Mouse (Mus musculus): ENCODE results near the gene Hnrnpr. TPM values are rescaled to one million over a fixed set of nuclear protein-coding genes. Genes with fewer than 3 reads are reported as not detected.

The Hnrnpr gene
- polyA plus RNA-seq, 1 experiment = 30.3 TPM

GRCm38 (mm10) chr4:136328115-136328514, 17.4 kb downstream of the Hnrnpr start:
- no peak overlapping the region for H3K27ac ChIP-seq (ENCODE audit: control insufficient read depth, insufficient read depth, low read depth, low read length)
- TF ChIP-seq CTCF (IDR thresholded peaks at IDR 0.05; ENCODE audit: control insufficient read depth, insufficient read depth, insufficient replicate concordance, low read depth, low read length) (no peak), POLR2A (IDR thresholded peaks at IDR 0.05; ENCODE audit: control insufficient read depth, low read depth, low read length) (no peak)
- no peak overlapping the region for H3K4me3 ChIP-seq (ENCODE audit: control insufficient read depth, low read depth, low read length)
- no peaks in the 10 kb centered on the region for H3K4me1 ChIP-seq (ENCODE audit: control insufficient read depth, insufficient read depth, low read length)
- no peaks in the 10 kb centered on the region; the same call in 1 of the 2 replicates for H3K36me3 ChIP-seq (ENCODE audit: control insufficient read depth, insufficient read depth, low read length)
- no peaks in the 10 kb centered on the region for H3K27me3 ChIP-seq (ENCODE audit: control insufficient read depth, insufficient read depth, low read length)

GRCm38 (mm10) chr4:136331709-136332108, 21.0 kb downstream of the Hnrnpr start:
- Histone ChIP-seq H3K27me3 (ENCODE audit: control insufficient read depth, insufficient read depth, low read length) (no peaks in the 10 kb centered on the region), H3K36me3 (ENCODE audit: control insufficient read depth, insufficient read depth, low read length) (peaks cover 2% of the 10 kb centered on the region), H3K4me1 (ENCODE audit: control insufficient read depth, insufficient read depth, low read length) (no peaks in the 10 kb centered on the region), H3K4me3 (ENCODE audit: control insufficient read depth, low read depth, low read length) (no peak overlapping the region), H3K27ac (ENCODE audit: control insufficient read depth, insufficient read depth, low read depth, low read length) (no peak overlapping the region)
- no peak for TF ChIP-seq CTCF (IDR thresholded peaks at IDR 0.05; ENCODE audit: control insufficient read depth, insufficient read depth, insufficient replicate concordance, low read depth, low read length)
- no peak for TF ChIP-seq POLR2A (IDR thresholded peaks at IDR 0.05; ENCODE audit: control insufficient read depth, low read depth, low read length)

- no peaks in the 10 kb centered on the region for H3K27me3 ChIP-seq (ENCODE audit: control insufficient read depth, insufficient read depth, low read length)
- H3K4me1 ChIP-seq (ENCODE audit: control insufficient read depth, insufficient read depth, low read length) = no peaks in the 10 kb centered on the region
- H3K27ac ChIP-seq (ENCODE audit: control insufficient read depth, insufficient read depth, low read depth, low read length) = no peak overlapping the region
- no peak overlapping the region for H3K4me3 ChIP-seq (ENCODE audit: control insufficient read depth, low read depth, low read length)
- no peak for TF ChIP-seq POLR2A (IDR thresholded peaks at IDR 0.05; ENCODE audit: control insufficient read depth, low read depth, low read length)
- H3K36me3 ChIP-seq (ENCODE audit: control insufficient read depth, insufficient read depth, low read length) = peaks cover 2% of the 10 kb centered on the region
Measured at GRCm38 (mm10) chr4:136333191-136333590, 22.4 kb downstream of the Hnrnpr start.

GRCm38 (mm10) chr4:136335065-136335464, 24.3 kb downstream of the Hnrnpr start:
- H3K36me3 ChIP-seq (ENCODE audit: control insufficient read depth, insufficient read depth, low read length) = peaks cover 2% of the 10 kb centered on the region
- no peak overlapping the region for H3K4me3 ChIP-seq (ENCODE audit: control insufficient read depth, low read depth, low read length)
- no peaks in the 10 kb centered on the region for H3K4me1 ChIP-seq (ENCODE audit: control insufficient read depth, insufficient read depth, low read length)
- no peaks in the 10 kb centered on the region for H3K27me3 ChIP-seq (ENCODE audit: control insufficient read depth, insufficient read depth, low read length)
- no peak overlapping the region for H3K27ac ChIP-seq (ENCODE audit: control insufficient read depth, insufficient read depth, low read depth, low read length)
- TF ChIP-seq POLR2A (IDR thresholded peaks at IDR 0.05; ENCODE audit: control insufficient read depth, low read depth, low read length) (no peak), CTCF (IDR thresholded peaks at IDR 0.05; ENCODE audit: control insufficient read depth, insufficient read depth, insufficient replicate concordance, low read depth, low read length) (no peak)

- Histone ChIP-seq H3K4me1 (ENCODE audit: control insufficient read depth, insufficient read depth, low read length) (no peaks in the 10 kb centered on the region), H3K4me3 (ENCODE audit: control insufficient read depth, low read depth, low read length) (no peak overlapping the region), H3K27me3 (ENCODE audit: control insufficient read depth, insufficient read depth, low read length) (no peaks in the 10 kb centered on the region), H3K36me3 (ENCODE audit: control insufficient read depth, insufficient read depth, low read length) (peaks cover 2% of the 10 kb centered on the region), H3K27ac (ENCODE audit: control insufficient read depth, insufficient read depth, low read depth, low read length) (no peak overlapping the region)
- no peak for TF ChIP-seq POLR2A (IDR thresholded peaks at IDR 0.05; ENCODE audit: control insufficient read depth, low read depth, low read length)
- TF ChIP-seq CTCF (IDR thresholded peaks at IDR 0.05; ENCODE audit: control insufficient read depth, insufficient read depth, insufficient replicate concordance, low read depth, low read length) = no peak
Measured at GRCm38 (mm10) chr4:136337129-136337528, 26.4 kb downstream of the Hnrnpr start.

- H3K36me3 ChIP-seq (ENCODE audit: control insufficient read depth, insufficient read depth, low read length) = no peaks in the 10 kb centered on the region; the same call in 1 of the 2 replicates
- no peak overlapping the region for H3K27ac ChIP-seq (ENCODE audit: control insufficient read depth, insufficient read depth, low read depth, low read length)
- no peak overlapping the region for H3K4me3 ChIP-seq (ENCODE audit: control insufficient read depth, low read depth, low read length)
- H3K27me3 ChIP-seq (ENCODE audit: control insufficient read depth, insufficient read depth, low read length) = no peaks in the 10 kb centered on the region
- TF ChIP-seq CTCF (IDR thresholded peaks at IDR 0.05; ENCODE audit: control insufficient read depth, insufficient read depth, insufficient replicate concordance, low read depth, low read length) (no peak), POLR2A (IDR thresholded peaks at IDR 0.05; ENCODE audit: control insufficient read depth, low read depth, low read length) (no peak)
- no peaks in the 10 kb centered on the region for H3K4me1 ChIP-seq (ENCODE audit: control insufficient read depth, insufficient read depth, low read length)
Measured at GRCm38 (mm10) chr4:136349616-136350015, 38.9 kb downstream of the Hnrnpr start.

DNA sequence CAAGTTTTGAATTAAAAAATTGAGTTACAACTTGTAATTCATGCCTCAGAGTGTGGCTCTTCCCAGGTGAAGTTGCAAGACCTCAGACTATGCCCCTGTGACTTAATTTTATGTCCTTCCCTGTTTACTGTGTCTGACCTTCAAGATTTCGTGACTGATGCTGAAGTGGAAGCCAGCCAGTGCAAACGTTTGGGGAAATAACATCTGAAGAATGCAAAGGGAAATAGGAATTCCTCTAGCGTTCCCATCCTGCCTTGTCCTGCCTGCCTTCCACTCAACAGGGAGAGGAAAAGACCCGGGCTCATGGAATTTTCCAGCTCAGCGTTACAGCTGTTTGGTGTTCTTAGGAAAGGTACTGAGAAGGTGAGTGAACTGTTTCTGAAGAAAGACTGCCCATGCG, 46.3 kb downstream of the Hnrnpr start:
- H3K36me3 ChIP-seq (ENCODE audit: control insufficient read depth, insufficient read depth, low read length) = no peaks in the 10 kb centered on the region; the same call in 1 of the 2 replicates
- no peak for TF ChIP-seq POLR2A (IDR thresholded peaks at IDR 0.05; ENCODE audit: control insufficient read depth, low read depth, low read length)
- TF ChIP-seq CTCF (IDR thresholded peaks at IDR 0.05; ENCODE audit: control insufficient read depth, insufficient read depth, insufficient replicate concordance, low read depth, low read length) = no peak

GRCm38 (mm10) chr4:136357429-136357828, 46.7 kb downstream of the Hnrnpr start:
- no peak overlapping the region for H3K27ac ChIP-seq (ENCODE audit: control insufficient read depth, insufficient read depth, low read depth, low read length)
- TF ChIP-seq CTCF (IDR thresholded peaks at IDR 0.05; ENCODE audit: control insufficient read depth, insufficient read depth, insufficient replicate concordance, low read depth, low read length) = no peak
- no peak for TF ChIP-seq POLR2A (IDR thresholded peaks at IDR 0.05; ENCODE audit: control insufficient read depth, low read depth, low read length)
- H3K4me3 ChIP-seq (ENCODE audit: control insufficient read depth, low read depth, low read length) = no peak overlapping the region
- no peaks in the 10 kb centered on the region for H3K27me3 ChIP-seq (ENCODE audit: control insufficient read depth, insufficient read depth, low read length)
- H3K36me3 ChIP-seq (ENCODE audit: control insufficient read depth, insufficient read depth, low read length) = no peaks in the 10 kb centered on the region; the same call in 1 of the 2 replicates
- H3K4me1 ChIP-seq (ENCODE audit: control insufficient read depth, insufficient read depth, low read length) = no peaks in the 10 kb centered on the region

More for the DNA sequence above, 46.3 kb downstream of the Hnrnpr start:
- Histone ChIP-seq H3K4me3 (ENCODE audit: control insufficient read depth, low read depth, low read length) (no peak overlapping the region), H3K27ac (ENCODE audit: control insufficient read depth, insufficient read depth, low read depth, low read length) (no peak overlapping the region), H3K27me3 (ENCODE audit: control insufficient read depth, insufficient read depth, low read length) (no peaks in the 10 kb centered on the region), H3K4me1 (ENCODE audit: control insufficient read depth, insufficient read depth, low read length) (no peaks in the 10 kb centered on the region)

Measured in testis, adult 2 months (tissue).